Mouse (Mus musculus): ENCODE results near the gene Xlr3b.
"Not testable (repeated sequence)": the region's sequence is repeated elsewhere in the genome, so short reads cannot be mapped to it uniquely, and the experiment has no call there.

Gene Xlr3b

GRCm38 (mm10) chrX:73191934-73192333 lies at the start of gene Xlr3b:
Gene Xlr3b, plus strand, starts transcription at chrX:73192207.
- DNase-seq (ENCODE audit: low read depth, low spot score) = peak; percentile 91

GRCm38 (mm10) chrX:73143218-73143618 lies 48.8 kb upstream of the Xlr3b start:
- not testable (repeated sequence) for DNase-seq (ENCODE audit: low read depth, low spot score)

GRCm38 (mm10) chrX:73148496-73148895 lies 43.5 kb upstream of the Xlr3b start, which contains the start of gene Xlr5b:
Gene Xlr5b, plus strand, starts transcription at chrX:73148796.
- not testable (repeated sequence) for DNase-seq (ENCODE audit: low read depth, low spot score)

DNA sequence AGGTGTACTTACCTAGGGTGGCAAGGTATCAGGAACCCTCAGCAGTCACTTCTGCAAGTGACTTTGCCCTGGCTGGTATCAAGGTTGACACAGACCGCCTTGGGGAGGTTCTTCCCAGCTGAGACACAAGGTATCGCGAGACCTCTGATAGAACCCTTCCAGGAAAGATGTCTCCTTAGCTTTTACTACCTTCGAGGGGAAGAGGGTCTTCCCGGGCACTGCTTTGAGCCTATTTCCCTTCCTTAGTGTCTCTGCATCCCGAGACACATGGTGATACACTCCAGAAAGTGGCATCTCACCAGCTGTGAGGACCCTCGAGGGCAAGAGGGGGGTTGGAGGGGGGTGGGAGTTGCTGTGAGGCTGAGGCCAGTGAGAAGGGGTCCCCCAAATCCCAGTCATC lies 42.7 kb upstream of the Xlr3b start, which contains the start of gene DXBay18:
TSS of gene DXBay18 (minus strand) at position 101 of the 400 bp plus-strand sequence.
- not testable (repeated sequence) for DNase-seq (ENCODE audit: low read depth, low spot score)

GRCm38 (mm10) chrX:73176889-73177288 lies 15.1 kb upstream of the Xlr3b start, which contains the start of gene Spin2d:
Gene Spin2d, minus strand, starts transcription at chrX:73176989.
- not testable (repeated sequence) for DNase-seq (ENCODE audit: low read depth, low spot score)

- DNase-seq (ENCODE audit: low read depth, low spot score) = not testable (repeated sequence)
Measured at GRCm38 (mm10) chrX:73213819-73214564, 22.0 kb downstream of the Xlr3b start, which contains the start of gene Xlr4b. Gene Xlr4b, plus strand, starts transcription at chrX:73214333.

- no peak for DNase-seq (ENCODE audit: low read depth, low spot score)
Measured at GRCm38 (mm10) chrX:73225365-73225764, 33.4 kb downstream of the Xlr3b start.

- DNase-seq (ENCODE audit: low read depth, low spot score) = peak; percentile 94
Measured at GRCm38 (mm10) chrX:73227914-73228605, 36.1 kb downstream of the Xlr3b start, which contains the start of gene F8a. Gene F8a, plus strand, starts transcription at chrX:73228291.

GRCm38 (mm10) chrX:73228606-73229214 lies 36.7 kb downstream of the Xlr3b start:
- peak; percentile 42 for DNase-seq (ENCODE audit: low read depth, low spot score)

GRCm38 (mm10) chrX:73229288-73229687 lies 37.3 kb downstream of the Xlr3b start:
- no peak for DNase-seq (ENCODE audit: low read depth, low spot score)

- not testable (repeated sequence) for DNase-seq (ENCODE audit: low read depth, low spot score)
Measured at GRCm38 (mm10) chrX:73242821-73243325, 50.9 kb downstream of the Xlr3b start, which contains the start of gene Xlr4c. Gene Xlr4c, minus strand, starts transcription at chrX:73243130.

All from 3T3-L1 (cell line).